Mouse (Mus musculus): ENCODE data around the gene Ttll6. TPM values are rescaled to one million over a fixed set of nuclear protein-coding genes. Genes with fewer than 3 reads are reported as not detected.
"Not testable (repeated sequence)": the region's sequence is repeated elsewhere in the genome, so short reads cannot be mapped to it uniquely, and the experiment has no call there.

Gene Ttll6
- polyA plus RNA-seq, 1 experiment from 2014 or later = not detected

DNA sequence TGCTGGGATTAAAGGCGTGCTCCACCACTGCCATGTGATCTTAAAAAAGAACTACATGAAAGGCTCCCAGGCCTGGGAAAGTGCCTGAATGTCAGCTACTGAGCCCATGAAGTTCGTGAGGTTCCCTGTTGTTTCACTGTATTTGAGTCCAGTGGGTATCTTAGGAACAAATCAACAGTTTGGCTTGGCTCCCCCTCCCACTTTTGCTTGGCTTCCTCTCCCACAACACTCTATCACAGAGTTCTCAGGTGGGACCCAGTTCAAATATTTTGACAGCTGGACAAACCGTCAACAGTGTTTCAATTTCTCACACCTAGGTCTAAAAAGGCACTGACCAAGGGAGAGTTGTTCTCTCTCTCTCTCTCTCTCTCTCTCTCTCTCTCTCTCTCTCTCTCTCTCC lies 14.2 kb upstream of the Ttll6 start:
- 61% methylated on average over 3 of the region's 3 CpGs for WGBS
- no peak for ATAC-seq (replicated peaks; ENCODE audit: low FRiP score)
- Histone ChIP-seq H3K4me3 (replicated peaks) (no peak overlapping the region), H3K27me3 (peaks cover 31% of the 10 kb centered on the region), H3K9me3 (replicated peaks) (no peaks in the 10 kb centered on the region), H3K9ac (no peak overlapping the region), H3K36me3 (no peaks in the 10 kb centered on the region), H3K4me2 (no peak overlapping the region), H3K27ac (no peak overlapping the region), H3K4me1 (peaks cover 11% of the 10 kb centered on the region)

DNA sequence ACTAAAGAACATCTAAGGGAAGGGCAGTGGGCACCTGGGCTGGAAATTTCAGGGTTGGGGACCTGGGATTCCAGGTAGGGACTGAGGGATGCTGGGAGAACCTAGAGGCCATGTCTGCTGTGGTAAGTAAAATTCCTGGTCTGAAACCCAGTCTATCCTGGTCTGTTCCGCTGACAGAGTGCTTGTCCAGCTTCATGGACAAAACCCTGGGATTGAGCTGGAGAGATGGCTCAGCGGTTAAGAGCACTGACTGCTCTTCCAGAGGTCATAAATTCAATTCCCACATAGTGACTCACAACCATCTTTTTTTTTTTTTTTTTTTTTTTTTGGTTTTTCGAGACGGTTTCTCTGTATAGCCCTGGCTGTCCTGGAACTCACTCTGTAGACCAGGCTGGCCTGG lies 10.8 kb upstream of the Ttll6 start:
- Histone ChIP-seq H3K27me3 (peaks cover 50% of the 10 kb centered on the region), H3K4me1 (peaks cover 12% of the 10 kb centered on the region)
- H3K36me3 ChIP-seq; H3K4me2 ChIP-seq; H3K4me3 ChIP-seq (replicated peaks); ATAC-seq (replicated peaks; ENCODE audit: low FRiP score); H3K9me3 ChIP-seq (replicated peaks); H3K9ac ChIP-seq; H3K27ac ChIP-seq: not testable (repeated sequence)
- WGBS = 83% methylated on average over 4 of the region's 4 CpGs

DNA sequence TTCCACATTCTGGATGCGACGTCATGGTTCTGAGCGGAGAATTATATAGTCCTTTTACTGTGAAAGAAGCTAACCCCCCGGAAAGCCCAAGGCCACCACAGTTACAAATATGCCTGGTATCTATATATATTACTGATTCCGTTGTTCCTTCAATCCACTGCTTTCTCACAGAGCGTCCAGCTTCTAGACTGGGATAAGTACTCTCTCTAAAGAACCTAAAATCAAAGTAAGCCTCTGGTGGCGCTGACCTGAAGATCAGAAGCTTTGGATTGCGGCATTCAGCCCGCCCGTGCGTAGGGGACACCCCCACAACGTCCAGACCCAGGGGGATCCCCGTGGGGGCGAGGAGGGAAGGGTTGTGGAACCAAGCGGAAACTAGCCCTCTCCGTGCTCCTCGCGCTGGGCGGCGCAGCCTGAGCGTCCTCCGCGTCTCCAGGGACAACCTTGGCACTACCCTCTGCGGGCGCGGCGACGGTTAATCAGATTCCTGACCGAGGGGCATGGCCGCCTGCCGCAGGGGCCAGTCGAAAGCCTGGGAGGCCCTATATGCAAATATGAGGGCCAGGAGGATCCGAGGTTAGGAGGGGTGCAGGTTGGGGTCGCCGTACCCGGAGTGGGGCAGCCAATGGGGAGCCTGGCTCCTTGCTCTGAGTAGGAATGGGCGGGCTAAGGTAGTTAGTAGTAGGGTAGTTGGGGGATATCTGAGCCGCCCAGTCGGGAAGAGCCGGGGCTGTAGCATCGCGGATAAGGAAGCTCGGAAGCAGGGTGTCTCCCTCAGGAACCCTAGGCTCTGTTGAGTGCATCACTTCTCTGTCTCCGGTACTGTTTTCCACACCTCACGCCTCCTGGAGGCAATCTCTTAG lies 9.3 kb upstream of the Ttll6 start:
- H3K4me2 ChIP-seq = peak overlapping the region; percentile 85
- no peaks in the 10 kb centered on the region for H3K9me3 ChIP-seq (replicated peaks)
- peak overlapping the region; percentile 46 for H3K4me3 ChIP-seq (replicated peaks)
- peaks cover 50% of the 10 kb centered on the region for H3K27me3 ChIP-seq
- ATAC-seq (replicated peaks; ENCODE audit: low FRiP score) = peak; percentile 69
- peak overlapping the region; percentile 15; the same call in 1 of the 2 replicates for H3K9ac ChIP-seq
- H3K4me1 ChIP-seq = peaks cover 12% of the 10 kb centered on the region
- no peaks in the 10 kb centered on the region for H3K36me3 ChIP-seq
- no peak overlapping the region for H3K27ac ChIP-seq
- 2% methylated on average over 45 of the region's 45 CpGs for WGBS

DNA sequence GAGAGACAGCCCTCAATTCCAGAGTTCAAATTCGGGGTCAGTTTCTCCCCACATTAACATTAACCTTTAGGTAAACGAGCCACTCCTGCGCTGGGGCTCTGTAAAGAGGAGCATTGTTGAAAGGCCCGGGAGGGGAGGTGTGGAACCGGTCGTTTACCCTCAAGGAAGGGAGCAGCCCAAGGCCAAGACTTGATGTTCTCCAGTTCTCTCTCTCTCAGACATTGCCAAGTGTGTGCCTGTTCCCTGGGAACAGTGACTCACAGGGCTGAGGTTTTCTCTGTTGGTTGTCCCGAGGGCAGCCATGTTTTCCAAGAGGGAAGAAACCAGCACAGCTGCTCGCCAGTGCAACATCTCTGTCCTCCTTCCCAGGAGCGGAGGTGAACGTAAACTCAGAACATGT lies 3.0 kb upstream of the Ttll6 start:
- Histone ChIP-seq H3K4me2 (no peak overlapping the region), H3K4me1 (peaks cover 7% of the 10 kb centered on the region), H3K27ac (no peak overlapping the region), H3K27me3 (peaks cover 32% of the 10 kb centered on the region), H3K9ac (no peak overlapping the region), H3K36me3 (no peaks in the 10 kb centered on the region), H3K4me3 (replicated peaks) (no peak overlapping the region), H3K9me3 (replicated peaks) (no peaks in the 10 kb centered on the region)
- ATAC-seq (replicated peaks; ENCODE audit: low FRiP score) = no peak
- 41% methylated on average over 10 of the region's 10 CpGs for WGBS

DNA sequence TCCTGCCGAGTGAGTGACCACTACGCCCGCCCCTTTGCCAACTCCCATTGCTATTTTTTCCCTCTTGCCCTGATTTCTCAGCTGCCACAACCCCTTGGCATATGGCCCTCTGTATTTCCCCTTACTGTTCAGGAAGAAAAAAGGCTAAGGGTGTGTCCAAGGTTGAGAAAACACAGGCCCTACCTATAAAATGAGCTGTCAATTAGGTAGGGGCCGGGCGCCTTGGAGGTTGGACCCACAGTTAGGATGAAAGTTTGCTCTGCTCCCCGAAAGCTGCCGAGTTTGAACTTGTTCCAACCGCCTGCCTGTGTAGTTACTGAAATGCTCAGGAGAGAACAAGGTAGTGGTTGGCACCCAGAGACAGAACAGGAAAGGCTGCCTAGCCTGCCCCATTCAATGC lies 2.3 kb downstream of the Ttll6 start:
- H3K4me3 ChIP-seq (replicated peaks) = no peak overlapping the region
- H3K4me1 ChIP-seq = peaks cover 10% of the 10 kb centered on the region
- 83% methylated on average over 8 of the region's 8 CpGs for WGBS
- H3K27ac ChIP-seq = no peak overlapping the region
- no peak overlapping the region for H3K9ac ChIP-seq
- no peaks in the 10 kb centered on the region for H3K36me3 ChIP-seq
- no peak overlapping the region for H3K4me2 ChIP-seq
- no peaks in the 10 kb centered on the region for H3K9me3 ChIP-seq (replicated peaks)
- ATAC-seq (replicated peaks; ENCODE audit: low FRiP score) = no peak
- peaks cover 28% of the 10 kb centered on the region for H3K27me3 ChIP-seq

DNA sequence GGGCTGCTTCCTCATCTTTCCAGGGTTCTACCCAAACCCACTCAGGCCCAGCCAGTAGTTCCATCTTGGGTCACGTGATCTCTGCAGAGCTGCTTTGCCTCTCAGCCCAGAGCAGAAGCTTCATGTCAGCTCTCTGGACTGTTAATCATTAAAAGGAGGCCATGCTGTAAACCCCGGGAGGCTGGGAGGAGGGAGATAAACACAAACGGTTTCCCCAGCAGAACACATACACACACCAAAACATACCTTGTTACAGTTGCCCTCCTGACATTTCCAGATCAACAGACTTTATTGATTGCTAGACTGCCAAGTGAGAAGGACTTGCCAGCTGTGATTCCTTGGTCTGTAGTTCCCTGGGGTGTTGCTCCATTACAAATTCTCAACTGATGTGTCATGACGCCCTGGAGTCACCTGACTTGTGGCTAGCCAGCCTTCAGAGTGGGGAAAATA lies 7.2 kb downstream of the Ttll6 start:
- Histone ChIP-seq H3K27ac (peak overlapping the region; percentile 64), H3K4me2 (no peak overlapping the region), H3K36me3 (no peaks in the 10 kb centered on the region), H3K9me3 (replicated peaks) (no peaks in the 10 kb centered on the region), H3K4me1 (peaks cover 11% of the 10 kb centered on the region), H3K9ac (no peak overlapping the region), H3K27me3 (peaks cover 25% of the 10 kb centered on the region), H3K4me3 (replicated peaks) (no peak overlapping the region)
- 9% methylated on average over 4 of the region's 4 CpGs for WGBS
- ATAC-seq (replicated peaks; ENCODE audit: low FRiP score) = peak; percentile 83

DNA sequence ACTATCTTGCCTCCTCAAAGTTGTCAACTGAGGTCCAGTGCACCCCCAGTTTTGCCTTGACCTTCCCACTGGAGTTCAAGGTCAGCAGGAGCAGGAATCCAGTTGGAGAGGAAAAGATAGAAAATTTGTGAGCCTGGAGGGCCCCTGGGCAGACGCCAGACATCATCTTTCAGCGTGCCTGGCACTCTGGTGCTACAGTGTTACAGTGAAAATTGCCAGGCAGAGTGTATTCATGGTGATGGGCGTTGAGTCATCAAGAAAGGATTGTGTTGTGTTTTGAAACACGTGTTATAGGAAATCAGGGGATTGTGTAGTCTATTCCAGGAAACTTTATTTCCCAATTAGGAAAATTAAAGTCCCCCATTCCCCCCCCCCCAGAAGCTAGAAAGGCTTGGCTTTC lies 10.2 kb downstream of the Ttll6 start:
- Histone ChIP-seq H3K4me1 (peaks cover 15% of the 10 kb centered on the region), H3K27ac (no peak overlapping the region), H3K4me3 (replicated peaks) (no peak overlapping the region), H3K36me3 (no peaks in the 10 kb centered on the region), H3K9ac (no peak overlapping the region), H3K9me3 (replicated peaks) (no peaks in the 10 kb centered on the region), H3K4me2 (no peak overlapping the region), H3K27me3 (peaks cover 47% of the 10 kb centered on the region)
- ATAC-seq (replicated peaks; ENCODE audit: low FRiP score) = no peak
- WGBS = 66% methylated on average over 4 of the region's 4 CpGs

DNA sequence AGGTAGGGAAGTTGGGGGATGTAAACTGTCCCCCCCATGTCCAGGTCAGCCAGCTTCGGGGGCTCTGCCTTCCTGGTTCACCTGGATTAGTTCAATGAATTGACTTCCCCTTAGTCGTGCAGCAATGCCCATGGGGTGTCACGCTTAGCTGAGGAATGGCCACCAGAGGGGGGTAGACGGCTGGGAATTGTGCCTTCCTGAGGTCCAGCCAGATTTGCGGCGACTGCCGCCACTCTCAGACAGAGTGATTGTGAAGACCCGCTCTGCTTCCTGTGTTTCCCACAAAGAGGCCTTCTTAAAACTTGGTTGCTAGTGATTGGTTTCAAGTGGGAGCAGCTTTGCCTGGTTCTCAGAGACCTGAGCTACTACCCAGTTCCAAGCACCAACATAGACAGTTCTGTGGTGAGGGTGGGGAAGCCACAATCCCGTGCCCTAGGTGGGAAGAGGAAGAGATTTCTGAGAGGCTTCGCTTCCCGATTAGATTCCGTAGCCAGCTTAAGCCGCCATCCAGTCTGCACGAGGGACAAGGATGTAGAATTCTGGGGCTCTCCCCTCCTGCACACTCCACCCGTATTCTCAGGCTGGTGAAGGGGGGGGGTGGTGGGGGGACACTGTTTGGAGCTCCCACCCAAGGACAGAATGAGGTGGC lies 12.2 kb downstream of the Ttll6 start:
- peak; percentile 71; the same call in 1 of the 2 replicates for ATAC-seq (replicated peaks; ENCODE audit: low FRiP score)

DNA sequence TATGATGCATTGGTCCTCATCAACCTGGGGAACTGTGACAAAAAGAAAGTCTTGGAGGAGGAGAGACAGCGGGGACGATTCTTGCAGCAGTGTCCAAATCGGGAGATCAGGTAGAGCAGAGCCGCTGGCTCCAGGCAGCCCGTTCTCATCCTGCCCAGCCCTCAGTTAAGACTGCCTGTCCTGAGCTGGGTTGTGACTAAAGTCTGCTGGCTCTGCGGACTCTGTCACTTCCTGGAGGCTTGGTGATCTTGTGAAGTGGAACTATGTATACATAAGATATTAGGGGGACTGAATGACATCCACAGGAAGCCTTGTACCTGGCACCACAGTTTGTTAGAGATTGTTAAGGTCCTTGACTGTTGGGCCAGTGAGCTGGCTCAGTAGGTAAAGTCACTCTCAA lies 13.9 kb downstream of the Ttll6 start:
- no peak for ATAC-seq (replicated peaks; ENCODE audit: low FRiP score)

More for the DNA sequence above, 12.2 kb downstream of the Ttll6 start:
- Histone ChIP-seq H3K4me2 (peak overlapping the region; percentile 52), H3K4me1 (peaks cover 13% of the 10 kb centered on the region), H3K27me3 (peaks cover 57% of the 10 kb centered on the region), H3K9ac (peak overlapping the region; percentile 19; the same call in 1 of the 2 replicates), H3K27ac (no peak overlapping the region), H3K9me3 (replicated peaks) (no peaks in the 10 kb centered on the region), H3K36me3 (no peaks in the 10 kb centered on the region), H3K4me3 (replicated peaks) (peak overlapping the region; percentile 17; the same call in 1 of the 2 replicates)
- WGBS = 2% methylated on average over 15 of the region's 15 CpGs

DNA sequence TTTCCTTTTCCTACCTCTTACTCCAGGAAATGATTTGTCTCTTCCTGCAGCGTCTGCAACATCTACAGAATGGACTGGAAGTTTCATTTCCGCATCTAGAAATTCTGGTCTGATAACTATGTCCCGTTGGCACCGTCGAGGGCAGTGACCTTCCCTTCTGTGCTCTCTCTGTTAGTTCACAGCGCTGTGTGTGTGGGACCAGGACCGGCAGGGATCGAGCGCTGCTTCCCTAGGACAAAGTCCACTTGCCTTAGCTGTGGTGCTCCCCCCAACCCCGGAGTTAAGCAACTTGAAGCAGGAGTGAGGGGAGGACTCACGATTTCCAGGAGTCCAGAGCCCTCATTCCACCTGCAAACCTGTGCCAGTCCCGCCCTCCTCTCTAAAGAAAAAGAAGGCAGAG lies 31.2 kb downstream of the Ttll6 start:
- WGBS = 49% methylated on average over 12 of the region's 12 CpGs
- H3K27ac ChIP-seq = no peak overlapping the region
- H3K36me3 ChIP-seq = no peaks in the 10 kb centered on the region
- no peak overlapping the region for H3K9ac ChIP-seq
- H3K4me1 ChIP-seq = no peaks in the 10 kb centered on the region
- H3K9me3 ChIP-seq (replicated peaks) = 0 out of 2 replicates have a peak, but pooled peaks cover 3% of the 10 kb centered on the region
- no peak overlapping the region for H3K4me3 ChIP-seq (replicated peaks)
- H3K27me3 ChIP-seq = peaks cover 80% of the 10 kb centered on the region
- no peak for ATAC-seq (replicated peaks; ENCODE audit: low FRiP score)
- H3K4me2 ChIP-seq = no peak overlapping the region

More for the DNA sequence above, 13.9 kb downstream of the Ttll6 start:
- H3K27me3 ChIP-seq = peaks cover 69% of the 10 kb centered on the region
- WGBS = 72% methylated on average over 6 of the region's 6 CpGs
- H3K4me1 ChIP-seq = peaks cover 5% of the 10 kb centered on the region
- H3K36me3 ChIP-seq = no peaks in the 10 kb centered on the region
- no peak overlapping the region for H3K4me2 ChIP-seq
- H3K27ac ChIP-seq = no peak overlapping the region
- no peak overlapping the region for H3K4me3 ChIP-seq (replicated peaks)
- no peaks in the 10 kb centered on the region for H3K9me3 ChIP-seq (replicated peaks)
- no peak overlapping the region for H3K9ac ChIP-seq

DNA sequence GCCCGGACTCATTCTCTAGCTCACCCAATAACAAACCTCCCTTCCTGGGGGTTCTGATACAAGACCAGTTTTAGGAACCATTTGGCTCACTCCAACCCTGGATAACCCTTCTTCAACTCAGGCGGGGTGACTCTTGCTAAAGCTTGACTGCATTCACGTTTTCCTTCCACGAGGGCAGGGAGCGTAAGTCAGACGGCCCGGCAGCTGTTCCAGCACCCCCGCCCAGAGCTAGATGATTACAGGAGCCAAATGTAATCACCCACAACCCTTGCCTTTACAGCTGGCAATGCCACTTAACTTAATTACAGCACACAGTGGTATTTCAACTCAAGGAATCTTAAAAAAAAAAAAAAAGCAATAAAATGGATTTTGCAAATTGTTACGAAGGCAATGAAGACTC lies 34.5 kb downstream of the Ttll6 start:
- no peaks in the 10 kb centered on the region for H3K9me3 ChIP-seq (replicated peaks)
- no peak overlapping the region for H3K4me2 ChIP-seq
- H3K4me3 ChIP-seq (replicated peaks) = no peak overlapping the region
- WGBS = 11% methylated on average over 9 of the region's 9 CpGs
- H3K36me3 ChIP-seq = no peaks in the 10 kb centered on the region
- H3K9ac ChIP-seq = no peak overlapping the region
- peaks cover 5% of the 10 kb centered on the region for H3K4me1 ChIP-seq
- peaks cover 100% of the 10 kb centered on the region for H3K27me3 ChIP-seq
- no peak overlapping the region for H3K27ac ChIP-seq
- ATAC-seq (replicated peaks; ENCODE audit: low FRiP score) = no peak

DNA sequence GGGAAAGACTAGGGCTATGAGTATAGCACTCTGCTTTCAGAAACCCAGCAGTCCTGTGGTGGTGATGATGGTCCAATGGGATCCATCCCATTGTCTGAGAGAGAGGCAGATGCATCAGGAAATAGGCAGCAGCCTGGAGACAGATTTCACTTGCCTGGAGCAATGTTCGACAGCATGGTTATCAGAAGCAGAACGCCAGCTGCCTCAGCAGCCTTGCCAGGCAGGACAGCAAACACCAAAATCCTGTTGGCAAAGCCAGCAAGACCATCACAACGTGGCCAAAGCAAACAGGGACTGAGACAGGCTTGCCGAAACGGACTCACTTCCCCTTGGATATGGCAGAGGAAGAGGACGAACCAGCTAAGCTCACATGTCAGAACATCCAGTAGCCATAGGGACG lies 35.4 kb downstream of the Ttll6 start:
- no peak overlapping the region for H3K9ac ChIP-seq
- peaks cover 6% of the 10 kb centered on the region for H3K4me1 ChIP-seq
- H3K27ac ChIP-seq = no peak overlapping the region
- WGBS = 13% methylated on average over 7 of the region's 7 CpGs
- H3K4me2 ChIP-seq = no peak overlapping the region
- H3K9me3 ChIP-seq (replicated peaks) = no peaks in the 10 kb centered on the region
- H3K27me3 ChIP-seq = peaks cover 100% of the 10 kb centered on the region
- no peaks in the 10 kb centered on the region for H3K36me3 ChIP-seq
- H3K4me3 ChIP-seq (replicated peaks) = no peak overlapping the region
- ATAC-seq (replicated peaks; ENCODE audit: low FRiP score) = no peak
